Mouse (Mus musculus): ENCODE data around the gene Coro2b. TPM values are rescaled to one million over a fixed set of nuclear protein-coding genes. Genes with fewer than 3 reads are reported as not detected.

Coro2b gene
- total RNA-seq, 2 experiments from 2014 or later: 5.1 to 6.5 TPM

GRCm38 (mm10) chr9:62539251-62539711, 2.4 kb upstream of the Coro2b start:
- DNase-seq: no peak

GRCm38 (mm10) chr9:62537941-62538340, 1.1 kb upstream of the Coro2b start:
- no peak for DNase-seq

DNA sequence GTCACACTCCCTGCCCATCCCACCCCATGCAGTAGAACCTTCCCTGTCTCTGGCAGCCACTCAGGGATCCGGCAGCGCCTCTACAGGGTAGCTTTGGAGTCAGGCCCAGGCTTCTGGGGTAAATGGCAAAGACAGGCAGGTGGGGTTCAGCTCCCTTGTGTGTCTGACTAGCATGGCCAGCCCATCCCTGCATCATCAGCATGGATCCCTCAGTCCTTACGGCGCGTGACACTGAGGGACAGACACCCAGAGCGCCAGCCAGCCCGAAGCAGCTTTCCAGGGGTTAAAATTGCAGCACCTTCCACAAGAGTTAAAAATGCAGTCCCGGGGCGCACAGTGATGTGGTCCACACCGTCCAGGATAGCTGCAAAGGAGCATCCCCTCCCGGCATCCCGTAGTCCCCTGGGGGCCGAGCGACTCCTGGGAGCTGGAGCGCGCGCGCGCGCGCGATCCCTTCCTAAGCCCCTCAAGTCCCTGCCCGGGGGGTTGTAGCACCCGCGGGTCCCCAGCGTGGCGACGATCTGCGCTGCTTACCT, 657 bp downstream of the Coro2b start:
- DNase-seq: no peak

DNA sequence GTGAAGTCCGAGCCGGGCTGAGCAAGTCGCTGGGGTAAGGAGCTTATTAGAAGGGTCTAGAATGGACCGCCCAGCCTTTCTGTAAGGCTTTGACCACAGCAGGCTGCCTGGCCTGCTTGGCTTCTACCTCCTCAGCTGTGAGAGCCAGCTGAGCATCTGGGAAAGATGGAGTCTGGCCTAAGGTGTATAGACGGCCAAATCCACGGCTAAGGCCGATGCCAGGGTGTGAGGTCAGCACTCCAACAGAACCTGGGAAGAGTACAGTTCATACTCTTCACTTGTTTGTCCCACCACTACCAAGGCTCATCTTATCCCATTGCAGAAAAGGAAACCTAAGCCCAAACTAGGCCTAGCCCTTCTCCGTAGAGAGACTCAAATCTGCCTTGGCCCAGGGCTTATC, 1.3 kb downstream of the Coro2b start:
- no peak for DNase-seq

DNA sequence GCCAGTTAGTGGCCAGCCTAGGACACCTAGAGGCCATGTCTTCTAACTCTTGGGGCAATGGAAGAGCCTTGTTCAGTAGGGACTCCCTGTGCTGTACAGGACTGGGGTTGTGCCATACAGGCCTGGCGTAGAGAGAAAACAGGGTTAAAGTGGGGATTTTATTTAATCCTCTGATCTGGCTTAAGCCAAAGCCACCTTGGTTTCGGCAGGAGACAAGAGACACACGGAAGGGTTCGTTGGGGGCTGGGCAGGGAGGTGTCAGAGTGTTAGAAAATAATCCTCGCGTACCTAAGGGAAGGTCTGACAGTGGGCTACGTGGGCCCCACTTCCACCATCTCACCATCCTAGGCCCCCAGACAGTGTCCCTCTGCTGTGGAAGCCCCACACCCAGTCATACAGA, 2.2 kb downstream of the Coro2b start:
- no peak for DNase-seq

- no peak for DNase-seq
Measured at GRCm38 (mm10) chr9:62534158-62534557, 2.7 kb downstream of the Coro2b start.

DNA sequence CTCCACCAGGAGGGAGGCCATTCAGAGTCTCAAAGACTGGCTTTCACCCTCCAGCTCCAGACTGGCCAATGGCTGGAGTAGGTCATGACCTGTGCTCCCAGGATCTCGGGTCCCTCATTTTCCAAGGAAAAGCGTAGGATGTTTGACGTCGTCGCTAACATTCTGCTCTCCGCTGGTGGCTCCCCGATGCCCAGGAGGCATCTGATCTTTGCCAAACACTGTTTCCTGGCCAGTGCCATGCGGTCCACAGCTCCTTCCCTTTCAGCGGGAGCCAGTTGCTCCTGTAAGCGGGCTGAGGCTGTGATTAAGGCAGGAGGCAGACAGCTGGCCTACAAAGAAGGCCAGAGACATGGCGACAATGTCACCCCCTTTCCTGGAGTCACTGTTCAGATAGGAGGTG, 4.0 kb downstream of the Coro2b start:
- DNase-seq: no peak

- peak; percentile 85 for DNase-seq
Measured at GRCm38 (mm10) chr9:62531459-62532275, 5.2 kb downstream of the Coro2b start.

DNA sequence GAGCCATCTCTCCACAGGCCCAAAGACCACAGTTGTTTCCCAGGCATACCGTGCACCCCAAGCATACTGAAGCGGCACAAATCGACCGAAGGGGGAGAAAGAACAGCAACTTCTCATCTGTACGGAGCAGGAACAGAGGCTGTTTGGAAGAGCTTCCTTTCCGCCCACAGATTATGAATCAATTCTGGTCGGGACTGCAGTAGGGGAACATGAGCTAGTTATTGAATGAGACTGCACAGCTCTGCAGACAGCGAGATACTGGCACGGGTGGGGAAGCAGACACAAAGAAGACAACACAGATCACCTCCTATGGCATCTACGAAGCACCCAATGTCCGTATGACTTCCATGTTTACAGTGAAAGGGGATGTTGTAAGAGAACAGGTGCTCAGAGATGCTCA, 8.3 kb downstream of the Coro2b start:
- no peak for DNase-seq

DNA sequence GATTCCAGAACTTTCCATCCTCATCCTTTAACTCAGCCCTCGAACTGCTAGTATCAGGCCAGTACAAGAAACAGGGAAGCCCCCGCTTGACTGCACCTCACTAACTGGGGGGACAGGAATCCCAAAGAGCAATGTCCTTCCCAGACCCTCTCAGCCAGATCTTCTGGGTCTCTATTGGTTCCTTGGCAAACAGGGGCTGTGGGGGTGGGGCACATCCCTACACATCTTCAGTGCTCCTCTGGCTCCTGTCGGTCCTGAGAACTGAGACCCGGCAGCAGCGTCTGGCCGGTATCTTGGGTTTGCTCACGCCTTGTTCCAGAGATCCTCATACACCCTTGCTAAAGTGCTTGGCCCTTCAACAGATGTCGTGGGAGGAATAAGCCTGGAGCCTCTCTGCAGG, 10.0 kb downstream of the Coro2b start:
- DNase-seq: no peak

DNA sequence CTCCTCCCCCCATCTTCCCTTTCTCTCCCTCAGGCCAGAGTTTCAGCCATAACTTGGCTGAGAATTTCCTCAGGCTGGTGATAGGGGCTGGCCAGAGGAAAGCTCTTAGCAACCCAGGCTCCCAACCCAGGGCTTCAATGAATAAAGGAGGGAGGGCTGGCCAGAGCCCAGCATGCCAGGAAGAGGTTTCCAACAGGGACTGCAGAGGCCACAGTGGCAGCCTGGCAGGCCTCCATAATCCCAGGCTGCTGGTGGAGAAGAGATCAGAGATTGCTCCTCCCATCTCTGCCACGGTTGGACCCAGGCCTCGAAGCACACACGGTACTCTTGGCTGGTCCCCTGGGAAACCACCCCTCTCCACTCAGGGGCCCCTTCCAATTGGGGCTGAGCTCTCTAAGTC, 10.4 kb downstream of the Coro2b start:
- DNase-seq: peak; percentile 49

DNA sequence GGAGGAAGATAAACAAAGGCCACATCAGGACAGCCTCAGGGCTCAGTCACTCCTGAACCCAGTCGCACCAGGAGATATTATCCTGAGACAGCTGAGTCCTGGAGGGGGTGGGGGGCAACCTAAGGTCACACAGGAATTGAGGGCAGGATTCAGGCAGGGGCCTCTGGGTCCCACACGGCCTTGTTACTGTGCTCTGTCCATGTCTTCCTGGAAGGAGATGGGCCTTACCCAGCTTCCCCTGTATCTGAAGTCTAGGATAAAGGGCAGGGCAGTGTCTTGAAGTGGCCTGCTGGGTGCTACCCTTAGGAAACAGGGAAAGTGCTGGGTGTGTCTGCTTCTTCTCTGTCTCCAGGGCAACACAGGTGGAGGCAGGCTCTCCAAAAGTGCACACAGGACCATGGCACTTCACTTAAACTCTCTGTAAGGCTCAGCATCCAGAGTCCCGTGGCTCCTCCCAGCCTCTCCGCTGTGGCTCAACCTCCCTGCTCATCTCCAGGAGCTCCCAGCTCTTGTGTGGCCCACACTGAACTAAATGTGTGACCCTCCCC, 12.0 kb downstream of the Coro2b start:
- DNase-seq: no peak

DNA sequence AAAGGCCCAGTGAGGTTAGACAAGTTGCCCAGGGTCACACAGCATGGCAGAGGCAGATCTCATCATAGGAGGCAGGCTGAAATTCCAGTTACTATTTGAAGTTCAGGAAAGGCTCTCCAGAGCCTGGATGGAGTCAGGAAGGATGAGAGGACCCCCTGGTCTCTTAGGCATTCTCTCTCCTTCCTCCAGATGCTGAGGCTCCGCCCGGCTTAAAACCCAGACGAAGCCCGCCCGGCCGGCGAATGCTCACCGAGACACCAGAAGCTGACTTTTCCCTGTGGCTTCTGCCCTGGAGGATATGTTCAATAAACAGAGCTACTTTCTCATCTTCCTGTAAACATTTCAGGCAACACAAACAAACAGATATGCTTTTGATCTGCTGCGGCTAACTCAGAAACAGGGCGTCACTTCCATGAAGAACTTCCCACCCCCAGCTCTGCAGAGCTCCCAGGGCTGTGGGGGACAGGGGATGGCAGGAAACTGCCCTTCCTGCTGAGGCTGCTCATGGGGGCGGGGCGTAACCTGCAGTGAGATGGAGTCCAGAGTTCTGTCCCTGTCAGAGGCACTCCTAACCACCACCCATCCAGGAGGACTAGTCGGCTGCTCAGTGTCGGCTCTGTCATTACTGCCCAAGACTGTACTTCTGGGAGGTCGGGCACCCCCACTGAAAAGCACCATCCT, 13.9 kb downstream of the Coro2b start:
- DNase-seq: peak; percentile 55

DNA sequence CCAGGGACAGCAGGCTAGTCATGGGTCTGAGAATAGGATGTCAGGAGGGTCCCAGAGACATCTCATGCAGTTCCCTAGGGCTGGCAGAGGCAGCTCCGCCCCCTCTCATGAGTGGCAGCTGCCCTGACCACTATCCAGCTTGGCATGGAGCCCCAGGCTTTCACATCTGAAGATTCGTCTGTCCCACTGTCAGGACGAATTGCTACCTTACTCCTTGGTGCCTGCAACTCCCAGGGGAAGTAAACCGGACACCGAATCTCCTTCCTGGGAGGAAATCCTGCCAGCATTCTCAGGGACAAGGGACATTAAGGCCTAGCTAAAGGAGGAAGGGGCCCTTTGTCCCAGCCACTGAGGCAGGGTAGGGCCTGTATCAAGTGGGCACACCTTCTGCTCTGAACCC, 14.6 kb downstream of the Coro2b start:
- DNase-seq: peak; percentile 49

DNA sequence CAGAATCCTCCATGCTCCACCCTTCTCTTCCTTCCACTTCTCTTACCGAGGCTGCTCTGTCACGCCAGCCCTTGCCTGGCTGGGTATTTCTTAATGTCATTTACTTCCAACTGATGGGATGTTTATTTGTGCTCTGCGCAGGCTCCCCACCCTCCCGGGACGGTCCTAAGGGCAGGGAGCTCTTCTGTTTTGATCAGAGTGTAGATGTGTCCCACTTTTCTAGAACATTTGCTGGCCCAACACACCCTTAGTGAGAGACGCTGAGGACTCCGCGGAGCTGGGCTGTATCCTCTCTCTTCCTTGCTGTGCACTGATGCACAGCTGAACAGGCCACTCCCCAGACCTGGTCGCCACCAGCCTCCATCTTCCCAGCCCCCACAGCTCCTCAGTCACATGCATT, 15.3 kb downstream of the Coro2b start:
- peak; percentile 77 for DNase-seq

DNA sequence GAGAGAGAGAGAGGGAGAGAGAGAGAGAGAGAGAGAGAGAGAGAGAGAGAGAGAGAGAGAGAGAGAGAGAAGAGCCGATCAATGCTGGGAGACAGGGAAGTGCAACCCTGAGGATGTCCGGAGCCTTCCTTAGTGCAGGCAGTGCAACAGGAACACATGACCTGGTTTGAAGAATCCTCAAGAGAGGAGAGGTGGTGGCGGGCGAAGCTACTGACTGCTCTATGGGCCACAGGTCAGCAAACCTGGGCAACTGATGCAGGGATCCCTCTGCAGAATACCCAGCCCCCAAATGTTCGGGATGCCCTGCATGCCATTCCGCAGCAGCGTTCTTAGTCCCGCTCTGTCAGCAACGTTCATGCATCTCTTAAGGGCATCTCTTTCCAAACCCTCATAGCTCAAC, 15.9 kb downstream of the Coro2b start:
- no peak for DNase-seq

DNA sequence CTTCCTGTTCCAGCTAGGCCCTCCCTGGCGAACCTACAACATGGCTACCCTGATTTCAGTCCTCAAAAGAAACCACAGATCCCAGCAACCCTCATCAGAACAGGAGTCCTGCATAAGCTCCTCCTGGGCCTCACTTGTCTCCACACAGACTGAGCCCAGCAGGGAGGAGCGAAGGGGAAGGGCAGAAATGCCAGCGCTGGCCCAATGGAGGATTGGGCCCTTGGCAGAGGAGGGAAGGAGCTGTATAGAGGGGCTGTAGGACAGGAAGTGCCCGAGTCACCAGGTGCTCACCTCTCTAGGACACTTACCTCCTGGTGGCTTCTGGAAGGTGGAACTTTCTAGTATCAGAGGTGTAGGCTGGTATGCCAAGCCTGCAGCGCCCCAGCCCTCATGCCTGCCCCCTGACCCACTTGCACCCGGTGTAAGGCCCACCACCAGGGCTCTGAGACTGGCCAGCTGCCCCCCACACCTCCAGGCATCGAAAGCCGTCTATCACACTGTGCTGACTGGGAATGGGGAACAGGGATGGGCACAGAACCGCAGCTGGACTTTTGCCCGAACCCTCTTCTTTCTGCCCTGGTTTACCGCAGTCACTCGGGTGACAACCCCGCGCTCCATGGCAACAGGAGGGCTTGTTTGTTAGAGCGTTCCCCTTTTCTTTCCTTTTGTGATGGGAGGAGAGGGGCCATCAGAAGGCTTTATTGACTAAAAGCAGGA, 16.9 kb downstream of the Coro2b start:
- no peak for DNase-seq

DNA sequence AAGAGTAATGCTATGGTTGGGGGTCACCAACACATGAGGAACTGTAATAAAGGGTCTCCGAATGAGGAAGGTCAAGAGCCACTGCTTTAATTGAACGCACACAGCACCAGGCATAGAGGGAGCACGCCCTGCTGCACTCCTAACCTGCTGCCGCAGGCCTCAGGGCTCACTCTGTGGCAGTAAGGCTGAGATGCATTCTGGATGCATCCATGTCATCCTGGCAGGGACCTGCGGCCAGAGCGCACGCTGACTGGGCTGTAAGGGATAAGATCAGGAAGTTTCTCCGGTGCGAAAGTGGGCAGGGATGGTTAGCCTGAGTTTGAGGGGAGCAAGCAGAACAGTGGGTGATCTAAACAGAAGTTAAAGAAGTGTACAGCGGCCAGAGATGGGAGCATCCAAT, 17.5 kb downstream of the Coro2b start:
- DNase-seq: no peak

DNA sequence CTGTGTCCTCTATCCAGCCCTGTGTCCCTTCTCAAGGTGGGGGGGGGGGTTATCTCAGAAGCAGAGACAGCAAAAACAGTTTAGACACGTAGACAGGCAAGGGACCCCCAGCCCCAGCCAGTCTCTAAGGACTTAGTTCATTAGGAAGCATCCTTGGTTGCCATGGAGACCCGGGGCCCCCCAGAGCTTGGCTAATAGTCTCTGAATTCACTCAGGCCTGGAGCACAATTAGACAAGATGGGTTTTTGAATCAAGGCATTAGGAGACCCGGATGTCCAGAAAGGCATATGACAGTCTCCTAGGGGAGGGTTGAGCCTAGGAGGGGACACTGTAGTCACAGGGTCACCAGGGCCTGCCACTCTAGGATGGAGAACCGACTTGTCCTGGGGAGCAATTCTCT, 18.3 kb downstream of the Coro2b start:
- DNase-seq: no peak

DNA sequence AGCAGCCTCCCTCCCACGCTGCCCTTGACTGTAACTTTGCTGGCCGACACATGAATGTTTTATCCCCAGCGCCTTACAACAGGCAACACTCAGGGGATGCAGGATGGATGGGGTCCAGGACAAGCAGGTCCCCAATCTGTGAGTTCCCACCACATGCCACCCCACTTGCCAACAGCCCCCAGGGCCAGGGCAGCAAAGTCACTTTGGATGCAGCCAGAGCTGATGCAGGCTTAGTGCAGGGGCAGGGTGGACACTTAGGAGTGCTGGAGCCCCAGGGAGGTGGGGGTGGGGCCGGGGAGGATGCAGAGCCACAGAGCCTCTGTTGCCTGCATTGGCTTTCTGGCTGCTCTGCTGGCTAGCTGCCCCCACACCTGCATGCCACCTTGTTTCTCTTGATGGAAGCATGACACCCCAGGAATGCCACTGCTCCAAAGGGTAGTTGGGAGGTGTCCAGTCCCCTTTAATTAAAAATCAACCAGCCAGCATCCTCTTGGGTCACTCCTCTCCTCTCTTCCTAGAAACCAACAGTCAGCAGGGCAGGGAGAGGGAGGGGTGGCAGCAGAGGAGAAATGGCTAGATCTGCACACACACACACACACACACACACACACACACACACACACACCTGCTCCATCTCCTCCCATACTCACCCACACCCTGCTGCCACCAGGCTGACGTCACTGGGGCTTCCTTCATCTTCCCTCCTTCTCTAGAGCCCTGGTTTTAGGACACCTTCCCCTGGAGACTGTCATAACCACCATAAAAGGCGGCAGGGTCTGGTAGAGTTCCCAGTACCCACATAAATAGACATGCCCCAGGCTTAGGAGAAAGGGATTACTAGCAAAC, 19.5 kb downstream of the Coro2b start:
- DNase-seq: no peak

- DNase-seq: no peak
Measured at GRCm38 (mm10) chr9:62515138-62515537, 21.7 kb downstream of the Coro2b start.

Measured in gastrocnemius, postnatal 25 days (tissue).